Mouse (Mus musculus) liver, embryonic 11.5 days (tissue): ENCODE data around the gene Kdelc2. TPM values are rescaled to one million over a fixed set of nuclear protein-coding genes. Genes with fewer than 3 reads are reported as not detected.

Source experiments
- ATAC-seq: fragments of 200-750 bp; cut with Nextera tagmentation; replicated peaks from 2 replicates; pipeline ENCODE4 v1.8.0; 2017; ENCODE audit warnings: moderate number of reproducible peaks, mild to moderate bottlenecking, moderate TSS enrichment, moderate library complexity; ENCODE audit not compliant: low FRiP score
- DNase-seq: peaks from one replicate; pipeline ENCODE4 v3.0.0-alpha.2; 2017; ENCODE audit warnings: low spot score
- H3K27ac ChIP-seq: fragments of 300-500 bp; sonication (generic); 2 replicates; pipeline ENCODE4 v1.5.1; 2014; ENCODE audit warnings: mild to moderate bottlenecking, low read depth, low read length, control low read depth
- H3K27me3 ChIP-seq: fragments of 300-500 bp; sonication (generic); replicated peaks from 2 replicates; pipeline ENCODE4 v1.6.1; 2014; ENCODE audit warnings: low read length, mixed read lengths; ENCODE audit not compliant: control insufficient read depth, insufficient read depth
- H3K36me3 ChIP-seq: fragments of 300-500 bp; sonication (generic); 2 replicates; pipeline ENCODE4 v1.6.1; 2014; ENCODE audit warnings: mild to moderate bottlenecking, low read length, moderate library complexity, mixed read lengths; ENCODE audit not compliant: control insufficient read depth, insufficient read depth
- H3K4me1 ChIP-seq: fragments of 300-500 bp; sonication (generic); replicated peaks from 2 replicates; pipeline ENCODE4 v1.6.1; 2014; ENCODE audit warnings: low read length, mixed read lengths; ENCODE audit not compliant: control insufficient read depth, insufficient read depth
- H3K4me2 ChIP-seq: fragments of 300-500 bp; sonication (generic); 2 replicates; pipeline ENCODE4 v1.6.1; 2014; ENCODE audit warnings: mild to moderate bottlenecking, control low read depth, moderate library complexity
- H3K4me3 ChIP-seq: fragments of 300-500 bp; sonication (generic); 2 replicates; pipeline ENCODE4 v1.5.1; 2014; ENCODE audit warnings: low read depth, low read length, control low read depth
- H3K9ac ChIP-seq: fragments of 300-500 bp; sonication (generic); 2 replicates; pipeline ENCODE4 v1.6.1; 2014; ENCODE audit warnings: low read depth, low read length, control low read depth
- H3K9me3 ChIP-seq: fragments of 300-500 bp; sonication (generic); 2 replicates; pipeline ENCODE4 v1.6.1; 2016; ENCODE audit warnings: low read length, inconsistent platforms, mixed read lengths; ENCODE audit not compliant: control insufficient read depth
- WGBS: fragments of 180-500 bp; shearing (Covaris S2); extraction: QIAGEN DNeasy Blood & Tissue Kit; methylation state at CpG from one replicate; pipeline ENCODE4 v1.1.7; 2014; 5-methylcytosine and 5-hydroxymethylcytosine counted together
- polyA plus RNA-seq: library from polyadenylated mRNA; unstranded; fragments of >200 nt; fragmentation: Nextera tagmentation; extraction: Ambion mirVana; gene quantifications from 2 replicates; pipeline ENCODE4 v1.2.1, GENCODE M21; 2014

Gene Kdelc2
- polyA plus RNA-seq, 1 experiment from 2014 or later = 11.2 TPM

- Histone ChIP-seq H3K9ac (no peak overlapping the region), H3K36me3 (no peaks in the 10 kb centered on the region), H3K27ac (no peak overlapping the region), H3K4me3 (no peak overlapping the region), H3K4me1 (no peaks in the 10 kb centered on the region), H3K4me2 (no peak overlapping the region), H3K9me3 (no peaks in the 10 kb centered on the region), H3K27me3 (0 out of 2 replicates have a peak, but pooled peaks cover 2% of the 10 kb centered on the region)
- DNase-seq = no peak
- WGBS = 57% methylated on average over 6 of the region's 6 CpGs
- ATAC-seq = no peak
Measured at GRCm38 (mm10) chr9:53346402-53346801, 37.4 kb upstream of the Kdelc2 start.

DNA sequence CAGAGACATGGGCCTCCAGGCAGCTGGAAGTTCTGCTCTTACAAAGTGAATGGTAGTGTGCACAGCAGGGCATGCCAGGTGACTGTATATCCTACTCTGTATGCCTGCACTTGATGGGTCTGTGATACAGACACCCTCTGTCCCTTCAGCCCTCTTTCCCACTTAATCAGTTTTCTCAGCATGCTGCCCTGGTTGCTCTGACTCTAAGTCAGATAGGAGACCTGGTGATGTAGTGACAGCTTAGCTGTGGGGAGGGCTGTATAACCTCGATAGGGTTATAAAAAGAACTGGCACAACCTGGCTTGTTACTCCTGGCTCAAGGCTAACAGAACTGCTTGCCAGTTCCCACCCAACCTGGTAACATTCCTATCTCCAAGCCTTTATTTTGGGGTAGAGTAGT lies 34.6 kb upstream of the Kdelc2 start:
- Histone ChIP-seq H3K4me2 (no peak overlapping the region), H3K27ac (no peak overlapping the region), H3K9ac (no peak overlapping the region), H3K36me3 (no peaks in the 10 kb centered on the region), H3K4me1 (no peaks in the 10 kb centered on the region), H3K9me3 (no peaks in the 10 kb centered on the region), H3K4me3 (no peak overlapping the region), H3K27me3 (no peaks in the 10 kb centered on the region)
- ATAC-seq = no peak
- DNase-seq = no peak
- WGBS = 81% methylated on average over 1 of the region's 1 CpGs

- 81% methylated on average over 2 of the region's 2 CpGs for WGBS
- Histone ChIP-seq H3K27me3 (no peaks in the 10 kb centered on the region), H3K36me3 (no peaks in the 10 kb centered on the region), H3K9ac (no peak overlapping the region), H3K4me2 (no peak overlapping the region), H3K27ac (no peak overlapping the region), H3K9me3 (no peaks in the 10 kb centered on the region), H3K4me1 (no peaks in the 10 kb centered on the region), H3K4me3 (no peak overlapping the region)
- ATAC-seq = no peak
- no peak for DNase-seq
Measured at GRCm38 (mm10) chr9:53350331-53350730, 33.5 kb upstream of the Kdelc2 start.

DNA sequence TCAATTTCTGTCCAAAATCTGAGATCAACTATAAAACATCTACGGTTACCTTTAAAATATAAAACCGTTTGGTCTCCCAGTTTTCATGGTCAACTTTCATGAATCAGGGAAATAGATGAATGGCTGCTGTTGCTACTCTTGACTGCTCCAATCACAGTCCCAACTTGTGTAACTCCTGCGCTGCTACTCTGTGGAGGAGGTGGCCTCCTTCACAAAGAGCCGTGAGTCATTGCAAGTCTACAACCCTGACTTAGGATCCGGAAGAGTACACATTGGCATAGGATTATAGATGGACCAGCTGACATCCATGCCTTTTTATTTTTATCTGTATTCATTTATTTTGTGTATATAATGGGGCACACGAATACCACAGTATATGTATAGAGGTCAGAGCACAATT lies 31.9 kb upstream of the Kdelc2 start:
- Histone ChIP-seq H3K9ac (no peak overlapping the region), H3K27me3 (no peaks in the 10 kb centered on the region), H3K4me3 (no peak overlapping the region), H3K36me3 (no peaks in the 10 kb centered on the region), H3K4me1 (no peaks in the 10 kb centered on the region), H3K27ac (no peak overlapping the region), H3K9me3 (no peaks in the 10 kb centered on the region), H3K4me2 (no peak overlapping the region)
- WGBS = 87% methylated on average over 6 of the region's 6 CpGs
- DNase-seq = no peak
- no peak for ATAC-seq

GRCm38 (mm10) chr9:53353161-53353560 lies 30.7 kb upstream of the Kdelc2 start:
- Histone ChIP-seq H3K36me3 (no peaks in the 10 kb centered on the region), H3K4me3 (no peak overlapping the region), H3K9me3 (no peaks in the 10 kb centered on the region), H3K9ac (no peak overlapping the region), H3K4me1 (no peaks in the 10 kb centered on the region), H3K4me2 (no peak overlapping the region), H3K27ac (no peak overlapping the region), H3K27me3 (no peaks in the 10 kb centered on the region)
- ATAC-seq (no peak), DNase-seq (no peak)
- 80% methylated on average over 5 of the region's 5 CpGs for WGBS

- H3K4me3 ChIP-seq = no peak overlapping the region
- ATAC-seq = peak; percentile 73
- no peaks in the 10 kb centered on the region for H3K36me3 ChIP-seq
- H3K9me3 ChIP-seq = no peaks in the 10 kb centered on the region
- H3K9ac ChIP-seq = no peak overlapping the region
- no peaks in the 10 kb centered on the region for H3K27me3 ChIP-seq
- DNase-seq = no peak
- peak overlapping the region; percentile 39; the same call in 1 of the 2 replicates for H3K27ac ChIP-seq
- 56% methylated on average over 14 of the region's 14 CpGs for WGBS
- peak overlapping the region; percentile 21; the same call in 1 of the 2 replicates for H3K4me2 ChIP-seq
- H3K4me1 ChIP-seq = no peaks in the 10 kb centered on the region
Measured at GRCm38 (mm10) chr9:53356219-53357155, 27.3 kb upstream of the Kdelc2 start.

DNA sequence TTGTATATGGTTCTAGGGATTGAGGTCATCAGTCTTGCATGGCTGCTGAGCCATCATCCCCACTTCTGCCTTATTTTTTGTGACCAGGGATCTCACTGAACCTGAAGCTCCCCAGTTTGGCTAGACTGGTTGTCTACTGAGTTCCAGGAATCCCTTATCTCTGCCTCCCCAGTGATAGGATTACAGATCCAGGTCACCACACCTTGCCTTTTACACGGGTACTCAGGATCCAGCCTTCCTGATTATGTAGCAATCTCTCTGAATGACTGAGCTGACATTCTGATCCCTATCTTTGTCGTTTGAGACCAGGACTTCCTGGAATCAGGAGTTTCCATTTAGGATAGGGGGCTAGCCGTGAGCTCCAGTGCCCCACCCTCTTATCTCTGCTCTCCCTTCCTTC lies 12.5 kb upstream of the Kdelc2 start:
- no peak overlapping the region for H3K27ac ChIP-seq
- WGBS = 25% methylated on average over 3 of the region's 3 CpGs
- H3K4me3 ChIP-seq = no peak overlapping the region
- no peak overlapping the region for H3K9ac ChIP-seq
- H3K27me3 ChIP-seq = no peaks in the 10 kb centered on the region
- no peaks in the 10 kb centered on the region for H3K9me3 ChIP-seq
- no peaks in the 10 kb centered on the region for H3K4me1 ChIP-seq
- no peaks in the 10 kb centered on the region for H3K36me3 ChIP-seq
- no peak overlapping the region for H3K4me2 ChIP-seq
- DNase-seq = no peak
- no peak for ATAC-seq

- no peak overlapping the region for H3K4me2 ChIP-seq
- no peaks in the 10 kb centered on the region for H3K36me3 ChIP-seq
- ATAC-seq (no peak), DNase-seq (no peak)
- H3K4me1 ChIP-seq = no peaks in the 10 kb centered on the region
- no peak overlapping the region for H3K9ac ChIP-seq
- no peak overlapping the region for H3K4me3 ChIP-seq
- no peak overlapping the region for H3K27ac ChIP-seq
- no peaks in the 10 kb centered on the region for H3K27me3 ChIP-seq
- WGBS = 66% methylated on average over 4 of the region's 4 CpGs
- no peaks in the 10 kb centered on the region for H3K9me3 ChIP-seq
Measured at GRCm38 (mm10) chr9:53375907-53376306, 7.9 kb upstream of the Kdelc2 start.

- ATAC-seq = no peak
- DNase-seq = no peak
Measured at GRCm38 (mm10) chr9:53376820-53377219, 7.0 kb upstream of the Kdelc2 start.

More at GRCm38 (mm10) chr9:53376820-53377219, 7.0 kb upstream of the Kdelc2 start:
- H3K36me3 ChIP-seq = no peaks in the 10 kb centered on the region
- H3K9me3 ChIP-seq = no peaks in the 10 kb centered on the region
- H3K4me2 ChIP-seq = no peak overlapping the region
- H3K9ac ChIP-seq = no peak overlapping the region
- H3K4me3 ChIP-seq = no peak overlapping the region
- no peak overlapping the region for H3K27ac ChIP-seq
- H3K27me3 ChIP-seq = no peaks in the 10 kb centered on the region
- no peaks in the 10 kb centered on the region for H3K4me1 ChIP-seq
- 76% methylated on average over 13 of the region's 13 CpGs for WGBS
